Mouse (Mus musculus) urinary bladder, adult 2 months (tissue): Measurements from ENCODE around the gene Birc7. TPM values are rescaled to one million over a fixed set of nuclear protein-coding genes. Genes with fewer than 3 reads are reported as not detected.

ENCODE experiments used
- DNase-seq: peaks from one replicate; pipeline ENCODE4 v3.0.0; 2022; ENCODE audit warnings: low spot score
- polyA plus RNA-seq: library from polyadenylated mRNA; depleted of rRNA; stranded (reverse); fragments of >200 nt; gene quantifications from 2 replicates; pipeline ENCODE4 v1.2.3, GENCODE M21; 2012; rRNA removed

The Birc7 gene
- polyA plus RNA-seq, 1 experiment: not detected

- DNase-seq: no peak
Measured at GRCm38 (mm10) chr2:180966092-180966882, 37.5 kb downstream of the Birc7 start.

GRCm38 (mm10) chr2:180967010-180967763, 38.4 kb downstream of the Birc7 start, which contains the start of gene Arfgap1:
Arfgap1 (plus strand) TSS chr2:180967225.
- peak; percentile 86 for DNase-seq

DNA sequence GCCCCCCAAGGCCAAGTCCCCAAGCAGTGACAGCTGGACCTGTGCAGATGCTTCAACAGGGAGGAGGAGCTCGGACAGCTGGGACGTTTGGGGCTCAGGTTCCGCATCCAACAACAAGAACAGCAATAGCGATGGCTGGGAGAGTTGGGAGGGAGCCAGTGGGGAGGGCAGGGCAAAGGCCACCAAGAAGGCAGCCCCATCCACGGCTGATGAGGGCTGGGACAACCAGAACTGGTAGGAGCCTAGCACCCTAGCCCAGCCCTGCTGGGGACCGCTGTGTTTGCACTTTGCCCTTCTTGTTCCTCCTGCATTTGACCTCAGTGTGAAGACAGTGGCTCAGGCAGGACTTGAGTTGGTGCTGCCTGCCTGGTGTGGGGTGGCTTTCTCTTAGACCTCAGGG, 52.3 kb downstream of the Birc7 start:
- DNase-seq: no peak

Other genes starting within 250 kb of the Birc7 start
- gene Dido1, start 219.0 kb upstream of the Birc7 start, polyA plus RNA-seq: 24.7 and 25.8 TPM in 2 replicates
- 59.7 and 64.6 TPM in 2 replicates for gene Gid8, start 218.9 kb upstream of the Birc7 start, polyA plus RNA-seq
- gene Slc17a9, start 203.8 kb upstream of the Birc7 start, polyA plus RNA-seq: 4.6 and 5.3 TPM in 2 replicates
- gene Bhlhe23, start 152.1 kb upstream of the Birc7 start, polyA plus RNA-seq: not detected in 2 replicates
- 40.2 and 41.6 TPM in 2 replicates for gene Ythdf1, start 8.1 kb upstream of the Birc7 start, polyA plus RNA-seq
- 50.7 and 72.3 TPM in 2 replicates for gene Nkain4, start 25.7 kb downstream of the Birc7 start, polyA plus RNA-seq
- gene Arfgap1, start 38.2 kb downstream of the Birc7 start, polyA plus RNA-seq: 68.7 and 77.1 TPM in 2 replicates
- gene Col20a1, start 57.5 kb downstream of the Birc7 start, polyA plus RNA-seq: 4.1 and 4.5 TPM in 2 replicates
- gene Chrna4, start 114.5 kb downstream of the Birc7 start, polyA plus RNA-seq: 0.03 TPM in 2 replicates
- gene Kcnq2, start 206.3 kb downstream of the Birc7 start, polyA plus RNA-seq: 0.07 and 0.12 TPM in 2 replicates
- gene Eef1a2, start 228.0 kb downstream of the Birc7 start, polyA plus RNA-seq: 0.48 and 0.97 TPM in 2 replicates